Mouse (Mus musculus): Measurements from ENCODE around the gene Hoxa11.

The Hoxa11 gene

DNA sequence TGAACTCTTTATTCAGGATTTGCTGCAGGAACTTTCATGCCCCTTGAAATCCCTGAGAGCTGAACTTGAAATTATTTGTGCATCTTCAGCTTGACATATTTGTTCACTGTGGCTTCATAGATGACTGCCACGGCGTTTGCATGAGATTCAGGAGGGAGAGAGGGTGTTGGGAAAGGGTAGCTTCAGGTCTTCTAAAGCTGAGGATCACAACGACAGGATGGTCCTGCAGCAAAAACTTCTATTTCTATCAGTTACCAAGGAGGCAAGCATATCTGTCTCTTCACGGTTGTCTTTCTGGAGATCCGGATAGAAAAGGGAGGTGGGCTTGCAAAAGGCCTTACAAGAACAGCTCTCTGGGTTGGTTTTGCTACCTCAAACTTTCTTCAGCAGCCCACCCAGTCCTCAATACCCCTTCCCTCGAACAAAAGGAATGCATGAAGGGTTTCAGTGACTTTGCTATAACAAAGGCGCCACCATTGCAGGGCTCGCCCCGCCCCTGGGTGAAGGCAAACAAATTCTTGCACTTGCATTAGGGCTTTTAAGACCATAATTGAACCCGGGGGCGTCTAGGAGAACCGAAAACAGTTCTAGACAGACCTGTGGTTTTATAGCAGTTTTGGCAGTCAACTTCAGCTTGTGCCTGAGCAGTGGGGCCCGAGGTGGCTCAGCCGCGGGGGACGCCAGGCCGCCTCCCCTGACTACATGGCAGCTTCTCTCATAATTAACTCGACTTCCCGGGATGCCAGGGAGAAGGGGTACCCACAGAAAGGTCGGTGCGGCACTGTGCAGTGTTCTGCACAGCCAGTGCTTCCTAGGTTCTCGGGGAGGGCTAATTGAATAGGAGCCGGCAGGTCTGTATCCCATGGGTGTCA is 2.4 kb upstream of the Hoxa11 start:
- no peak for DNase-seq (ENCODE audit: low read depth, low spot score)

DNA sequence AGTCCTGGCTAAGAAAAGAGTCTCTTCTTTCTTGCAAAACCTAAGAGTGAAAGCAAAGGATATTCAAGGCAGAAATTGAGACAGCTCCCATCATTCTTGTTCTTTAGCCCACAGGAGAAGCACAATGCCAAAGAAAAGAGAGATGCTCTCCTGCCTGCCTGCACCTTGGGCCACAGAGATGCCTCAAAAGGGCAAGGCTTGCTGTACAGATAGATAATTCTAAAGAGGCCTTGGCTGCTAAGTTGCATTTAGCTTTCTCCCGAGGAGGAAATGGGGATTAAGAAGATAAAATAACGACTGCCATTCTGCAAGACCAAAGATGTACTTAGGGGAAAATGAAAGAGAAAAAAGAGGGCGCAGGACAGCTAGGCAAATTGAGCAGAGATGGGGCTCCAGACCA is 1.3 kb upstream of the Hoxa11 start:
- DNase-seq (ENCODE audit: low read depth, low spot score) = no peak

GRCm38 (mm10) chr6:52246403-52246803 is 793 bp upstream of the Hoxa11 start:
- no peak for DNase-seq (ENCODE audit: low read depth, low spot score)

GRCm38 (mm10) chr6:52245040-52245756 is 412 bp downstream of the Hoxa11 start:
- no peak for DNase-seq (ENCODE audit: low read depth, low spot score)

DNA sequence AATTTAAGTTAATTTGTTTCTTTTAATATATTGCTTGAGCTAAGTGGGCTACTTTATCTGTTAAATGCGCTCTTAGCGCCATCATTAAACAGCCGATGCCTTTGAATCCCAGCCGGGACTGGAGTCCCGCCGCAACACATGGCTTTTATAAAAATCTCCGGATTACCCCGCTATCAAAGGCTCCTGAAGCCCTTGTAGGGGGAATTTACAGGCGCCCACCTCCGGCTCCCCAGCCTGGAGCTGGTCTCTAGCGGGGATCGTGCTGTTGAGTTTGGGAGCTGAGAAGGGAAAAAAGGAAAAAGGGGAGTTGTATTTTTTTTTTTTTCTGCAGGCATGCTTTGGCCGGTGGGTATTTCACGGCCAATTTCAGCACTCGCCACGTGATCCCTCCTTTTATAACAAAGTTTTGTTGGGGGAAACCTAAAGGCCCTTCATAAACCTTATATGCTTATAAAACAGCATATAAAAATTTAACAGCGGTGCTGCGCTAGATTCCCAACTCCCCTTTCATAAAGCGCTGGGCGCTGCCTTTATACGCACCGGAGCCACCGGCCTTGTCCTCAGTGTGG is 1.1 kb downstream of the Hoxa11 start:
- DNase-seq (ENCODE audit: low read depth, low spot score) = no peak

DNA sequence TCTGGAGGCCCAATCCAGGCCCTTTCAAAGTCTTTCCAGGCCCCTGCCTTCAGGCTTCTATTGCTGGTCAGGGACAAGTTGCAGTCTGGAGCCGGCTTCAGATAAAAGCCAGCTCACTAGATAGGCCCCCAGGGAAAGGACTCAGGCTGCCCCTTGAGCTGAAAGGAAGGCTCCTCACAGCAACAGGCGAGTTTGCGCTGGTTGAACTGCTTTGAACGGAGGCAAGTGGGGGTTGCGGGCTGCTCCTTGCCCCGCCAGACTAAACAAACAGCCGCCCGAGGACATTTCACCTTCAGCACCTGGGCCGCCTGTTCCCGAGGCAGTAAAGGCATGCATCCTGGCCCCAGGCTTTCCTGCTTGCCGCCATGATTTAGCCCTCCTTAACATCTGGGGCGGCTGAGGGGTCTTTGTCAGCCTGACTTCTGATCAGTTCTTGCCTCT is 1.9 kb downstream of the Hoxa11 start:
- no peak for DNase-seq (ENCODE audit: low read depth, low spot score)

DNA sequence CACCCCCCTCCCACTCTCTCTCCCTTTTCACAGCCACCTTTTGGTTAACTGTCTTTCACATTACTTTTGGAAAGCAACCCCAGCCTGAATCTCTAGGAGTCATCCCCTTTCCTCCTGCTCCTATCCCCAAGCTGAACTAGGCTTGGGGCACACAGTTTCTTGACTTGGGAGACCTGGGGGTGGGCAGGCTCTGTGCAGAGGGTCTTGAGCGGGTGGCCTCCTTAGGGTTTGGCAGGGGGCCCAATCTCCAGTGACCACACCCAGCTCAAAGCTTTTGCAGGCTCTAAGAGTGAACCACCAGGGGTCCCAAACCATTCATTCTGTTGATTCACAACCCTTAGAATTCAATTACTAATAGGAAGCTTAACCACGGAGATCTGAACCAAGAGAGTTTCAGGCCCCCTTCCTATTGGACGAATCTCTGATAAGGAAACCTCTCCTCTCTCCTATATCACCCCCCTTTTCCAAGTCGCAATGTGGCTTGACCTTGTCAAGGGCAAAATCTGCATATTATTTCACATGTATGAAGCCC is 2.7 kb downstream of the Hoxa11 start:
- DNase-seq (ENCODE audit: low read depth, low spot score) = no peak

DNA sequence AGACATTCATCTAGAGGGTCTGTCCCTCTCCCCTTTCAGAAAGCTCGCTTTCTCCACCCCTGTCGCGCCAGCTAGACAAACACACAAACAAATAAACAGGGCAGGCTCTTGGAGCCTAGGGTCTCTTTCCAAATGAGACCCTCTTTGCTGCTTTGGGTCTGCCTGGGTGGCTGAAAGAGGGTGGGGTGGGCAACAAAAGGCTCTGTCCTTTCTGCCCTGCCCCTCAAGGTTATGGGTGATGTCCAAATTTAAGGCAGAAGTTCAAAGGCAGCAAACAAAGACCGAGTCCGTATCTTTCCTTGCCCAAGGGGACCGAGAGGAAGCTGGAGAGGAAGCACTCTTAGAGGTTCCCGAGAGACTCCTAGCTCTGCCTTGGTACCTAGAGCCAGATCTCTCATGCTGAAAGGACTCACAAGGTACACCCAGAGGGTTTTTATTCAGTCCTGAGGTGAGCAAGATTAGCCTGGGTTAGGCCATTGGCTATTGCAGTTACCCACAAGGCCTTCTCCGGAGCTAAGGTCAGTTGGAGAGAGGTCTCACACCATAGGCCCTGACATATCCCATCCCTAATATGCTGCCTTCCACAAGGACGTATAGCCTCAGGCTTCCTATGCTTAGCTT is 4.5 kb downstream of the Hoxa11 start:
- no peak for DNase-seq (ENCODE audit: low read depth, low spot score)

DNA sequence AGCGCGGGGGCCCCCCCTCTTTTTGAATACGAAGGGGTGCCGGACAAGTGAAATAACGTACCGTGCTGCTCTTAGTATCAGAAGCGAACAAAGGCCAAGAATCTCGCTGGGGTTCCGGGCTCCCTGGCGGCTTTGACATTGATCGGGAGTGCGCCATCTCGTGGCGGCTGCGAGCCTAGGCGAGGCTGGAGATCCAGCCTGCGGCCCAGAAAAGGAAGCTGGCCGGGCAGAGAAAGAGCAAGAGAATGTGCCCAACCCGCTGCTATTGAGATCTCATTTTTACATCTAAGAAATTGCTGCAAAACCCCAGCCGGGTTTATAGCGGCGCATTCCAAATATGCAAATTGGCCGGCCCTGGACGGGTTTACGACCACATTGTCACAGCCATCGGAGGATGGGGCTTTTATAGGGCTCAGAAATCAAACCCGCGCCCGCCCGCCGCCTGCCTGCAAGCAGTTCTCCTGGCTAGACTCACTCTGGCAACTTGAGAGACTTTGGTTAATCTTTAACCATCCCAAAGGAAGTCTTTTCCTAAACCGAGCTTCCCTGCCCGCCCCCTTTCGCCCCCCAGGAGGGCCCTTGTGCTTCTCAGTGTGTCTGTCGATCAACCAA is 5.1 kb downstream of the Hoxa11 start, which contains the start of gene Hoxa10:
TSS of gene Hoxa10 (minus strand) at position 466 of the 612 bp plus-strand sequence.
- no peak for DNase-seq (ENCODE audit: low read depth, low spot score)

DNA sequence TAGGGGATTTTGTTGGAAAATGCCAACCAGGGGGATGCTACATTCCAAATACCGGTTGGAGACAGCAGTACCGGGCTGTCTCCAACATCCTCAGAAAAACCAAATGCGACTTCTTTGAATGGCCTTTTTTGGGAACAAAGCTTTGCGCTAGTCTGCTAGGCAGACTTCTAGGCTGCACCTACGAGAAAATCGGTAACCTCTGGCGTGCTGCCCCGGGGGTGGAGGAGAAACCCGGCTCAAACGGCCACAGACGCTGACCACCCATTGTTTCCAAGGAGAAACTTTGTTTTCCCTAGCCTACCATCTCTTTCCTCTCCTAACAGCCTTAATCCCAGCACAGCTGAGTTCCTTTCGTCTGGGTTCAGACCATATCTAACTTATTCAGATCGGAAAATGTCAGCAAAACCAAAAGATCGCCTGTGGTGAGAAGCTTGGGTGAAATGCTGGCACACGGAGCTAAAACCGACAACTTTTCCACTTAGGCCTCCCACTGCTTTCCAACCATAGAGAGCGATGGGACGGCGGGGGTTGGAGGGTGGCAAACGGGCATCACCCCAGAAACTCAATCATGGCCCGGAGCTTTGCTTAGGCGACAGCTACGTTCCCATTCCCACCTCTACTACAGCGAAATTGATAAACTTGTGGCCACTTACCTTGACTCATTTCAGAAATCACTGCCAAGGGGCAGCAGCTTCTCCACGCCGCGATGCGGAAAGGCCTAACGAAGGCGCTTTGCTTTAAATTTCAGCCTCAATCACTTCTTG is 5.8 kb downstream of the Hoxa11 start:
- no peak for DNase-seq (ENCODE audit: low read depth, low spot score)

DNA sequence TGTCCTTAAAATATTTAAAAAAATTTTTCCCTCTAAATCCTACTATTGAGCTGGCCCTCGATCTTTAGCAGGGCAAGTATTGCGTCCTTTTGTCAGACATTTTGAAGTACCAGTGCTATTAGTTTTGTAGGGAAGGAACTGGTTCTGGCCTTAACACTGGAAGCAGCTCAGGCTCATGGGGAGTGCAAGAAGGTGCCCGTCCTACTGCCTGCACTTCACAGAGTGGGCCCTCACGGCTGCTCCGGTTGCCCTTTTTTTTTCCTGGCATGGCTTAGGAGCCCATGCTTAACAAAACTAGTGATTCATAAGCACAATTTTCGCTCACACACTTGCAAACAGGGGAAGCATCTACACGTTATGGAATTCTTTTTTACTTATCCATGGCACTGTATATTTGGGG is 6.6 kb downstream of the Hoxa11 start:
- DNase-seq (ENCODE audit: low read depth, low spot score) = no peak

DNA sequence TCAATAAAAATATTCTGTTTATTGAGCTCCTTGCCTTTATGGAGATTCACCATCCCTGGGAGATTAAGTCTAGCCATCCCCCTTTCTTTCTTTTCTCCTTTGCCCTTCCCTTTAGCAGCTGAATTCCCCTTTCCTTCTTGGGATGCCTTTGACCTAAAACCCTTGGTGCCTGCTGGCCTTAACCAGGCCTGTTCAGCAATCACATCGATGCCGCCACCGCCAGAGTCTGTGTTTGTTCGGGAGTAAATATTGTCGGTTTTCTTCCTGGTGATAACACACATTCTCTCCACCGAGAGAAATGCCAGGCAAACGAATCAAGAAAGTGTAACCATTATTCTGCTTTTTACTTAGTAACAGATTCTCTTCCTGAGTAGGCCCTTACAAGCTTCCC is 7.5 kb downstream of the Hoxa11 start:
- DNase-seq (ENCODE audit: low read depth, low spot score) = no peak

- no peak for DNase-seq (ENCODE audit: low read depth, low spot score)
Measured at GRCm38 (mm10) chr6:52237346-52238154, 8.1 kb downstream of the Hoxa11 start.

- DNase-seq (ENCODE audit: low read depth, low spot score) = no peak
Measured at GRCm38 (mm10) chr6:52236806-52237205, 8.8 kb downstream of the Hoxa11 start.

- no peak for DNase-seq (ENCODE audit: low read depth, low spot score)
Measured at GRCm38 (mm10) chr6:52235866-52236265, 9.7 kb downstream of the Hoxa11 start.

- no peak for DNase-seq (ENCODE audit: low read depth, low spot score)
Measured at GRCm38 (mm10) chr6:52235267-52235666, 10.3 kb downstream of the Hoxa11 start.

DNA sequence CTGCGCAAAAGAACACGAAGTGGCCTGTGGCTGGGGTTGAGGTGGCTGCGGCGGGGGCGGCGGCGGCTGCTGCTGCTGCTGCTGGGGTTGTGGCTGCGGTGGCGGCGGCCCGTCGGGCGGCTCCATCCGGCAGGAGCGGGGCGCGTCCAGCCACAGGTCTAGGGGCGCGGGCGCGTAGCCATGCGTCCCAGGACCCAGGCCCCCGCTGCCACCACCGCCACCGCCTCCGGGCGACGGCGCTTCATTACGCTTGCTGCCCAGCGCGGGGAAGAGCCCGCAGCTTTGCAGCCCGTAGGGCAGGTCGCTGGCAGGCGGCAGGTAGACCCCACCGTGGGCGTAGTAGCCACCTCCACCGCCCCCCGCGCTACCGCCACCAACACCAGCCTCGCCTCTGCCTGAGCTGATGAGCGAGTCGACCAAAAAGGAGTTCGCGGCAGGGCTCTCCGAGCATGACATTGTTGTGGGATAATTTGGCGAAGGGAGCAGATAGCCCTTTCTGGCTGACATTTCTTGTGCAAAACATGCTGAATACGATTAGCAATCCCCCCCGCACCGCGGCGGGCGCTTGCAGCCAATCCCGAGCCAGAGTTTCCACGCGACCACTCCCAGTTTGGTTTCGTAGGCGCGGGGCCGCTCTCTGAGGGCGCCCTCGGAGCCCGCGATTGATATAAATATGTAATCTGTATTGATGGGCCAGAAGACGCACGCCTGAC is 11.0 kb downstream of the Hoxa11 start:
- DNase-seq (ENCODE audit: low read depth, low spot score) = no peak

GRCm38 (mm10) chr6:52233546-52234427 is 11.8 kb downstream of the Hoxa11 start:
- DNase-seq (ENCODE audit: low read depth, low spot score) = no peak

All from telencephalon, adult 2 months (tissue).